Mouse (Mus musculus): ENCODE results near the gene Tut1. TPM values are rescaled to one million over a fixed set of nuclear protein-coding genes. Genes with fewer than 3 reads are reported as not detected.
A peak's percentile ranks its signal among the peaks of the same experiment; 100 is the strongest.

Gene Tut1
- polyA plus RNA-seq, 1 experiment, result 38.2 TPM

DNA sequence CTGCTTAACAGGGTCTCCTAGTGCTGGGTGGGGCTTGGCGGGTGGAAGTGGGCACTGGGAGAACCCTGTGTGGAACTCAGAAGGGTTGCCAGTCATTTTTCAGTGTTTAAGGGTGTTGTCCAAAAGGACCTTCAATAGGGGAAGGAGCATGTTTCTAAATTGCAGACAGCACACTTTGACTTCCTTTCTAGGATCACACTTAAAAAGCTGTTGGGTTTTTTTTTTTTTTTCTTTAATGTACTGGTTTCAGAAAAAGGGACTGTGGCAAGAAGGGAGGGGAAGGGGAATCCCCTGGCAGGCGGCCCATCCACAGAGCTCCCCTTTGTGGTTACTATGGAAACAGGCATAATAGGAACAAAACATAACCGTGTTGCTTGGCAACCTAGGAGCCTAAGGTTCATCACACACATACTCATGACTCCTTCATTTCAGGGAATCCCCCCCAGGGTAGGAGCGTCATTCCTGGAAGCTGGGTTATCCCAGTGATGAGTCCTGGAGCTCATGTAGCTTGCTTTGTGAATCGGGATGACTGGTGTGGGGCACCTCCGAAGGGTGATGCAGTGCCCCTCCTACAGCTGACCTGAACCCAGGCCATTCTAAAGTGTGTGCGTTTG is 30.7 kb downstream of the Tut1 start:
- Histone ChIP-seq H3K27ac (ENCODE audit: control insufficient read depth, insufficient read depth, low read depth, low read length) (peak overlapping the region; percentile 32), H3K36me3 (ENCODE audit: control insufficient read depth, insufficient read depth, low read length) (no peaks in the 10 kb centered on the region), H3K4me1 (ENCODE audit: control insufficient read depth, insufficient read depth, low read length) (peaks cover 10% of the 10 kb centered on the region), H3K27me3 (ENCODE audit: control insufficient read depth, insufficient read depth, low read length) (peaks cover 2% of the 10 kb centered on the region; the same call in 1 of the 2 replicates), H3K4me3 (ENCODE audit: control insufficient read depth, low read depth, low read length) (peak overlapping the region; percentile 80)
- peak; percentile 35; the same call in 1 of the 2 replicates for TF ChIP-seq POLR2A (IDR thresholded peaks at IDR 0.05; ENCODE audit: control insufficient read depth, low read depth, low read length)
- TF ChIP-seq CTCF (IDR thresholded peaks at IDR 0.05; ENCODE audit: control insufficient read depth, insufficient read depth, insufficient replicate concordance, low read depth, low read length), result no peak

GRCm38 (mm10) chr19:8985891-8986290 is 32.2 kb downstream of the Tut1 start:
- TF ChIP-seq CTCF (IDR thresholded peaks at IDR 0.05; ENCODE audit: control insufficient read depth, insufficient read depth, insufficient replicate concordance, low read depth, low read length), result no peak
- Histone ChIP-seq H3K27ac (ENCODE audit: control insufficient read depth, insufficient read depth, low read depth, low read length) (no peak overlapping the region), H3K36me3 (ENCODE audit: control insufficient read depth, insufficient read depth, low read length) (no peaks in the 10 kb centered on the region), H3K4me1 (ENCODE audit: control insufficient read depth, insufficient read depth, low read length) (peaks cover 18% of the 10 kb centered on the region), H3K27me3 (ENCODE audit: control insufficient read depth, insufficient read depth, low read length) (peaks cover 2% of the 10 kb centered on the region; the same call in 1 of the 2 replicates), H3K4me3 (ENCODE audit: control insufficient read depth, low read depth, low read length) (peak overlapping the region; percentile 80)

- no peak overlapping the region for H3K4me3 ChIP-seq (ENCODE audit: control insufficient read depth, low read depth, low read length)
- no peak overlapping the region for H3K27ac ChIP-seq (ENCODE audit: control insufficient read depth, insufficient read depth, low read depth, low read length)
- peaks cover 2% of the 10 kb centered on the region; the same call in 1 of the 2 replicates for H3K27me3 ChIP-seq (ENCODE audit: control insufficient read depth, insufficient read depth, low read length)
- no peaks in the 10 kb centered on the region for H3K36me3 ChIP-seq (ENCODE audit: control insufficient read depth, insufficient read depth, low read length)
- peaks cover 18% of the 10 kb centered on the region for H3K4me1 ChIP-seq (ENCODE audit: control insufficient read depth, insufficient read depth, low read length)
- TF ChIP-seq CTCF (IDR thresholded peaks at IDR 0.05; ENCODE audit: control insufficient read depth, insufficient read depth, insufficient replicate concordance, low read depth, low read length) (no peak), POLR2A (IDR thresholded peaks at IDR 0.05; ENCODE audit: control insufficient read depth, low read depth, low read length) (no peak)
These were observed 34.2 kb downstream of the Tut1 start for GRCm38 (mm10) chr19:8987816-8988215.

DNA sequence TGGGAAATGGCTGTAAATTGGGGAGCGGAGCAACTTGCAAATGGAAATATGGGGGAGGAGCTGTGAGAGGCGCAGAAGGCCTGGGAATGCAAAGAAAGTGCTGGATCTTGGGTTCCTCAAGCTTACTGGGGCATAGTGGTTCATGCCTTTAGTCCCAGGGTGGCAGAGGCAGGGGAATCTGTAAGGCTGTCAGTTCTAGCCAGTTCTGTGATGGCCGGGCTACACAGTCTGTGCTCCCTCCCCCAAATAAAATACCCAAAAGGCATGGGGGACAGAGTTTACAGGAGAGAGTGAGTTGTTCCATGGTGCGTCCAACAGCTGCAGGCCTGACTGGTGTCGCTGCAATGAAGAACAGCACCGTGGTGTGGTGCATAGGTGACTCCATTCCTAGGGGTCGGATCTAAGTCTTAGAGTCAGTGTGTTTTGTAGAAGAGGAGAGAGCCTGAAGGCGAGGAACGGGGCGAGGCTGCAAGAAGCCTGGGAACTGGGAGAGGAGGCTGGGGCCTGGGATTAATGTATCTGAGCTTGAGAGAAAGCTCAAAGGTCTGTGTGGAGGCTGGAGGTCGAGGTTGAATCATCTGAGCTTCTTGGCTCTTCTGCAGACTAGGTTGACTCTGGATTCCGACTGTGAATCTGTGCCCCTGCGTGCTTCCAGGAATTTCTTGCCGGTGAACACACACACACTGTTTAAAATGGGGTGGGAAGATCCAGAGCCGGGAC is 34.9 kb downstream of the Tut1 start:
- H3K27me3 ChIP-seq (ENCODE audit: control insufficient read depth, insufficient read depth, low read length), result peaks cover 2% of the 10 kb centered on the region; the same call in 1 of the 2 replicates
- H3K27ac ChIP-seq (ENCODE audit: control insufficient read depth, insufficient read depth, low read depth, low read length), result peak overlapping the region; percentile 34; the same call in 1 of the 2 replicates
- no peak for TF ChIP-seq POLR2A (IDR thresholded peaks at IDR 0.05; ENCODE audit: control insufficient read depth, low read depth, low read length)
- no peak for TF ChIP-seq CTCF (IDR thresholded peaks at IDR 0.05; ENCODE audit: control insufficient read depth, insufficient read depth, insufficient replicate concordance, low read depth, low read length)
- peaks cover 18% of the 10 kb centered on the region for H3K4me1 ChIP-seq (ENCODE audit: control insufficient read depth, insufficient read depth, low read length)
- H3K36me3 ChIP-seq (ENCODE audit: control insufficient read depth, insufficient read depth, low read length), result no peaks in the 10 kb centered on the region
- peak overlapping the region; percentile 57 for H3K4me3 ChIP-seq (ENCODE audit: control insufficient read depth, low read depth, low read length)

- H3K4me3 ChIP-seq (ENCODE audit: control insufficient read depth, low read depth, low read length), result peak within 1 kb of the TSS; percentile 90
- peaks cover 2% of the 10 kb centered on the region; the same call in 1 of the 2 replicates for H3K27me3 ChIP-seq (ENCODE audit: control insufficient read depth, insufficient read depth, low read length)
- TF ChIP-seq CTCF (IDR thresholded peaks at IDR 0.05; ENCODE audit: control insufficient read depth, insufficient read depth, insufficient replicate concordance, low read depth, low read length) (no peak), POLR2A (IDR thresholded peaks at IDR 0.05; ENCODE audit: control insufficient read depth, low read depth, low read length) (0 out of 2 replicates have a peak, but pooled peaks have one; percentile 52)
- peak within 1 kb of the TSS; percentile 86 for H3K27ac ChIP-seq (ENCODE audit: control insufficient read depth, insufficient read depth, low read depth, low read length)
- H3K36me3 ChIP-seq (ENCODE audit: control insufficient read depth, insufficient read depth, low read length), result no peaks in the 10 kb centered on the region
- H3K4me1 ChIP-seq (ENCODE audit: control insufficient read depth, insufficient read depth, low read length), result peaks cover 18% of the 10 kb centered on the region
These were observed 35.5 kb downstream of the Tut1 start, which contains the start of gene Ahnak for GRCm38 (mm10) chr19:8989066-8989566. Gene Ahnak (plus strand): TSS chr19:8989284.

- H3K4me1 ChIP-seq (ENCODE audit: control insufficient read depth, insufficient read depth, low read length), result peaks cover 18% of the 10 kb centered on the region
- no peak for TF ChIP-seq POLR2A (IDR thresholded peaks at IDR 0.05; ENCODE audit: control insufficient read depth, low read depth, low read length)
- TF ChIP-seq CTCF (IDR thresholded peaks at IDR 0.05; ENCODE audit: control insufficient read depth, insufficient read depth, insufficient replicate concordance, low read depth, low read length), result no peak
- H3K4me3 ChIP-seq (ENCODE audit: control insufficient read depth, low read depth, low read length), result peak overlapping the region; percentile 90
- peaks cover 2% of the 10 kb centered on the region; the same call in 1 of the 2 replicates for H3K27me3 ChIP-seq (ENCODE audit: control insufficient read depth, insufficient read depth, low read length)
- peak overlapping the region; percentile 86 for H3K27ac ChIP-seq (ENCODE audit: control insufficient read depth, insufficient read depth, low read depth, low read length)
- no peaks in the 10 kb centered on the region for H3K36me3 ChIP-seq (ENCODE audit: control insufficient read depth, insufficient read depth, low read length)
These were observed 36.2 kb downstream of the Tut1 start for GRCm38 (mm10) chr19:8989567-8990431.
